Mouse (Mus musculus) kidney, adult 2 months (tissue): ENCODE measurements around the gene Ostf1.

Experiments
- CTCF ChIP-seq: fragments of 200-500 bp; conservative IDR thresholded peaks from 2 replicates; pipeline ENCODE4 v1.5.1; 2011; ENCODE audit warnings: low read depth, mild to moderate bottlenecking, control low read depth, low read length, moderate library complexity, mixed read lengths; ENCODE audit not compliant: insufficient read depth, insufficient read length
- POLR2A ChIP-seq: fragments of 200-500 bp; IDR thresholded peaks from one replicate; pipeline ENCODE4 v1.6.1; 2011; ENCODE audit warnings: low read depth, low read length, control low read depth

- no peak for TF ChIP-seq POLR2A
- TF ChIP-seq CTCF = no peak
These were observed 15.9 kb downstream of the Ostf1 start for GRCm38 (mm10) chr19:18615680-18616240.
